Mouse (Mus musculus): ENCODE results near the gene Tmem247. TPM values are rescaled to one million over a fixed set of nuclear protein-coding genes. Genes with fewer than 3 reads are reported as not detected.
A peak's percentile ranks its signal among the peaks of the same experiment; 100 is the strongest.

Gene Tmem247
- polyA plus RNA-seq, 1 experiment from 2014 or later: not detected

- WGBS: 83% methylated on average over 10 of the region's 10 CpGs
- peaks cover 33% of the 10 kb centered on the region for H3K4me1 ChIP-seq
- ATAC-seq (ENCODE audit: low FRiP score): no peak
Measured at GRCm38 (mm10) chr17:86966040-86966439, 48.9 kb downstream of the Tmem247 start.

GRCm38 (mm10) chr17:86967048-86967447, 49.9 kb downstream of the Tmem247 start:
- Histone ChIP-seq H3K9ac (no peak overlapping the region), H3K27ac (no peak overlapping the region), H3K27me3 (no peaks in the 10 kb centered on the region), H3K4me2 (no peak overlapping the region), H3K36me3 (replicated peaks) (0 out of 2 replicates have a peak, but pooled peaks cover 4% of the 10 kb centered on the region), H3K4me1 (peaks cover 32% of the 10 kb centered on the region), H3K9me3 (no peaks in the 10 kb centered on the region), H3K4me3 (replicated peaks) (no peak overlapping the region)
- 95% methylated on average over 12 of the region's 12 CpGs for WGBS
- ATAC-seq (ENCODE audit: low FRiP score): no peak

More at GRCm38 (mm10) chr17:86966040-86966439, 48.9 kb downstream of the Tmem247 start:
- no peaks in the 10 kb centered on the region for H3K9me3 ChIP-seq
- H3K36me3 ChIP-seq (replicated peaks): 0 out of 2 replicates have a peak, but pooled peaks cover 4% of the 10 kb centered on the region
- H3K27me3 ChIP-seq: no peaks in the 10 kb centered on the region
- H3K27ac ChIP-seq: no peak overlapping the region
- no peak overlapping the region for H3K9ac ChIP-seq
- H3K4me2 ChIP-seq: no peak overlapping the region
- no peak overlapping the region for H3K4me3 ChIP-seq (replicated peaks)

- H3K36me3 ChIP-seq (replicated peaks): peaks cover 9% of the 10 kb centered on the region; the same call in 1 of the 2 replicates
- no peak overlapping the region for H3K4me2 ChIP-seq
- no peak overlapping the region for H3K4me3 ChIP-seq (replicated peaks)
- no peak overlapping the region for H3K9ac ChIP-seq
- H3K9me3 ChIP-seq: no peaks in the 10 kb centered on the region
- peaks cover 30% of the 10 kb centered on the region for H3K4me1 ChIP-seq
- H3K27me3 ChIP-seq: no peaks in the 10 kb centered on the region
- WGBS: 84% methylated on average over 10 of the region's 10 CpGs
- no peak for ATAC-seq (ENCODE audit: low FRiP score)
- H3K27ac ChIP-seq: no peak overlapping the region
Measured at GRCm38 (mm10) chr17:86967536-86968525, 50.7 kb downstream of the Tmem247 start.

- WGBS: 97% methylated on average over 5 of the region's 5 CpGs
- no peak overlapping the region for H3K27ac ChIP-seq
- no peaks in the 10 kb centered on the region for H3K9me3 ChIP-seq
- peaks cover 12% of the 10 kb centered on the region; the same call in 1 of the 2 replicates for H3K36me3 ChIP-seq (replicated peaks)
- ATAC-seq (ENCODE audit: low FRiP score): no peak
- H3K4me1 ChIP-seq: peaks cover 30% of the 10 kb centered on the region
- H3K9ac ChIP-seq: no peak overlapping the region
- H3K4me2 ChIP-seq: no peak overlapping the region
- no peak overlapping the region for H3K4me3 ChIP-seq (replicated peaks)
- H3K27me3 ChIP-seq: no peaks in the 10 kb centered on the region
Measured at GRCm38 (mm10) chr17:86968581-86968980, 51.4 kb downstream of the Tmem247 start.

- 61% methylated on average over 5 of the region's 5 CpGs for WGBS
- Histone ChIP-seq H3K4me3 (replicated peaks) (no peak overlapping the region), H3K27ac (no peak overlapping the region), H3K9ac (no peak overlapping the region), H3K4me2 (no peak overlapping the region), H3K9me3 (no peaks in the 10 kb centered on the region), H3K36me3 (replicated peaks) (peaks cover 12% of the 10 kb centered on the region; the same call in 1 of the 2 replicates), H3K27me3 (no peaks in the 10 kb centered on the region), H3K4me1 (peaks cover 20% of the 10 kb centered on the region)
- ATAC-seq (ENCODE audit: low FRiP score): no peak
Measured at GRCm38 (mm10) chr17:86969582-86969981, 52.4 kb downstream of the Tmem247 start.

- Histone ChIP-seq H3K36me3 (replicated peaks) (peaks cover 12% of the 10 kb centered on the region; the same call in 1 of the 2 replicates), H3K27ac (no peak overlapping the region), H3K9ac (peak overlapping the region; percentile 7; the same call in 1 of the 2 replicates), H3K4me1 (peaks cover 14% of the 10 kb centered on the region), H3K9me3 (no peaks in the 10 kb centered on the region), H3K4me2 (no peak overlapping the region), H3K27me3 (no peaks in the 10 kb centered on the region), H3K4me3 (replicated peaks) (no peak overlapping the region)
- 94% methylated on average over 15 of the region's 15 CpGs for WGBS
- ATAC-seq (ENCODE audit: low FRiP score): no peak
Measured at GRCm38 (mm10) chr17:86970026-86970750, 53.0 kb downstream of the Tmem247 start.

GRCm38 (mm10) chr17:86971036-86971435, 53.9 kb downstream of the Tmem247 start:
- Histone ChIP-seq H3K4me1 (0 out of 2 replicates have a peak, but pooled peaks cover 8% of the 10 kb centered on the region), H3K27ac (0 out of 2 replicates have a peak overlapping the region, but pooled peaks have one; percentile 5), H3K9me3 (no peaks in the 10 kb centered on the region), H3K9ac (peak overlapping the region; percentile 7), H3K36me3 (replicated peaks) (peaks cover 12% of the 10 kb centered on the region; the same call in 1 of the 2 replicates), H3K4me3 (replicated peaks) (no peak overlapping the region), H3K4me2 (no peak overlapping the region), H3K27me3 (no peaks in the 10 kb centered on the region)
- WGBS: 77% methylated on average over 5 of the region's 5 CpGs
- no peak for ATAC-seq (ENCODE audit: low FRiP score)

- H3K36me3 ChIP-seq (replicated peaks): peaks cover 12% of the 10 kb centered on the region; the same call in 1 of the 2 replicates
- H3K4me3 ChIP-seq (replicated peaks): no peak overlapping the region
- H3K9me3 ChIP-seq: no peaks in the 10 kb centered on the region
- H3K27ac ChIP-seq: no peak overlapping the region
- H3K9ac ChIP-seq: no peak overlapping the region
- H3K27me3 ChIP-seq: no peaks in the 10 kb centered on the region
- H3K4me1 ChIP-seq: 0 out of 2 replicates have a peak, but pooled peaks cover 8% of the 10 kb centered on the region
- 86% methylated on average over 7 of the region's 7 CpGs for WGBS
- no peak for ATAC-seq (ENCODE audit: low FRiP score)
- no peak overlapping the region for H3K4me2 ChIP-seq
Measured at GRCm38 (mm10) chr17:86971860-86972259, 54.7 kb downstream of the Tmem247 start.

Other genes starting within 250 kb of the Tmem247 start
- 2.8 and 3.3 TPM in 2 replicates for gene Epas1, start 163.6 kb upstream of the Tmem247 start, polyA plus RNA-seq (2016; fragmentation: Nextera tagmentation; extraction: Ambion mirVana)
- gene Atp6v1e2, start 30.5 kb downstream of the Tmem247 start, polyA plus RNA-seq (2016; fragmentation: Nextera tagmentation; extraction: Ambion mirVana): not detected in 2 replicates
- gene Rhoq, start 45.7 kb downstream of the Tmem247 start, polyA plus RNA-seq (2016; fragmentation: Nextera tagmentation; extraction: Ambion mirVana): 8.8 and 10.8 TPM in 2 replicates
- gene Pigf, start 108.1 kb downstream of the Tmem247 start, polyA plus RNA-seq (2016; fragmentation: Nextera tagmentation; extraction: Ambion mirVana): 36.7 and 39.2 TPM in 2 replicates
- gene Cript, start 108.2 kb downstream of the Tmem247 start, polyA plus RNA-seq (2016; fragmentation: Nextera tagmentation; extraction: Ambion mirVana): 177 and 179 TPM in 2 replicates
- gene Socs5, start 190.3 kb downstream of the Tmem247 start, polyA plus RNA-seq (2016; fragmentation: Nextera tagmentation; extraction: Ambion mirVana): 11.6 and 12.8 TPM in 2 replicates

All from forebrain, embryonic 12.5 days (tissue).